Mouse (Mus musculus) erythroid progenitor cell, adult 5-6 weeks (primary cell): ENCODE measurements around the gene Sept1. TPM values are rescaled to one million over a fixed set of nuclear protein-coding genes. Genes with fewer than 3 reads are reported as not detected.
"Not testable (repeated sequence)": the region's sequence is repeated elsewhere in the genome, so short reads cannot be mapped to it uniquely, and the experiment has no call there.

Source experiments
- ATAC-seq: replicated peaks from 2 replicates; pipeline ENCODE4 v1.8.0; 2016; ENCODE audit warnings: moderate number of reproducible peaks, mild to moderate bottlenecking, moderate TSS enrichment, inconsistent platforms; ENCODE audit not compliant: poor library complexity, low FRiP score, severe bottlenecking
- total RNA-seq, 2 experiments: library from RNA; stranded (forward) in 1 of 2; stranded (reverse) in 1 of 2; fragments of 150-400 nt in 1 of 2; fragments of 186-747, 209-891 nt in 1 of 2; gene quantifications; 2 replicates each; pipeline versions ENCODE4 v1.2.3 to v1.2.4; 2015 to 2017; ENCODE audit warnings: low replicate concordance in 2 of 2

Sept1 gene
- total RNA-seq, 2 experiments from 2014 or later: 24.0 to 36.0 TPM

- no peak for ATAC-seq
Measured at GRCm38 (mm10) chr7:127255008-127255407, 22.1 kb upstream of the Sept1 start.

DNA sequence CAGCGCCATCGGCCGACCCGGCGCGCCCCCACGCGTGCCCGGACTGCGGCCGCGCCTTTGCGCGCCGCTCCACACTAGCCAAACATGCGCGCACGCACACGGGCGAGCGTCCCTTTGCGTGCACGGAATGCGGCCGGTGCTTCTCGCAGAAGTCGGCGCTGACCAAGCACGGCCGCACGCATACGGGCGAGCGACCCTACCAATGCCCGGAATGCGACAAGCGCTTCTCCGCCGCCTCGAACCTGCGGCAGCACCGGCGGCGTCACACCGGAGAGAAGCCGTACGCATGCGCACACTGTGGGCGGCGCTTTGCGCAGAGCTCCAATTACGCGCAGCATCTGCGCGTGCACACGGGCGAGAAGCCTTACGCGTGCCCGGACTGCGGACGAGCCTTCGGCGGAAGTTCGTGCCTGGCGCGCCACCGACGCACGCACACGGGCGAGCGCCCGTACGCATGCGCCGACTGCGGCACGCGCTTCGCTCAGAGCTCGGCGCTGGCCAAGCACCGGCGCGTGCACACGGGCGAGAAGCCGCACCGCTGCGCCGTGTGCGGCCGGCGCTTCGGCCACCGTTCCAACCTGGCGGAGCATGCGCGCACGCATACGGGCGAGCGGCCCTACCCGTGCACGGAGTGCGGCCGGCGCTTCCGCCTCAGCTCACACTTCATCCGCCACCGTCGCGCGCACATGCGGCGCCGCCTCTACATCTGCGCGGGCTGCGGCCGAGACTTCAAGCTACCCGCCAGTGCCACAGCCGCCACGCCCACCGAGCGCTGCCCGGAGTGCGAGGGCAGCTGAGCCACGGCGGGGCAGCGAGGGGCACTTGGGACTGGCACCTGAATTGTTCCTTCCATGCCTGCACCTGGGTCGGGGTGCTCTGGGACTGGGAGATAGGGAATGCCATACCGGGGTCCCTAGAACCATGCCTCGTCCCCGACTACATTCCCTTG, 21.2 kb upstream of the Sept1 start:
- peak; percentile 90 for ATAC-seq

- no peak for ATAC-seq
Measured at GRCm38 (mm10) chr7:127253341-127253740, 20.4 kb upstream of the Sept1 start.

DNA sequence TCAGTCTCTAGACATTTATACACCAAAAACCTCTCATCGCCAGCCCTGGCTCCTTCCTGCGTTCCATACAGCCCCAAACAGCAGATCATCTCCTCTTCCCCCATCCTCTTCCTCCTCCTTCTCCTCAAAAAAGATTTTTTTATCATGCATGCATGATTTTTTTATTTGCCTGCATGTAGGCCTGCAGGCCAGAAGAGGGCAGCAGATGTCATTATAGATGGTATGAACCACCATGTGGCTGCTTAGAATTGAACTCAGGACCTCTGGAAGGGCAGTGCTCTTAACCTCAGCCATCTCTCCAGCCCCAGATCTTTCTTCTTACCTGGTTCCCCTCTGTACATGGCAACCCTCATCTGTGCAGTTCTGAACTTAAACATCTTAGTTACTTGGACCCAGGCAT, 19.5 kb upstream of the Sept1 start:
- no peak for ATAC-seq

DNA sequence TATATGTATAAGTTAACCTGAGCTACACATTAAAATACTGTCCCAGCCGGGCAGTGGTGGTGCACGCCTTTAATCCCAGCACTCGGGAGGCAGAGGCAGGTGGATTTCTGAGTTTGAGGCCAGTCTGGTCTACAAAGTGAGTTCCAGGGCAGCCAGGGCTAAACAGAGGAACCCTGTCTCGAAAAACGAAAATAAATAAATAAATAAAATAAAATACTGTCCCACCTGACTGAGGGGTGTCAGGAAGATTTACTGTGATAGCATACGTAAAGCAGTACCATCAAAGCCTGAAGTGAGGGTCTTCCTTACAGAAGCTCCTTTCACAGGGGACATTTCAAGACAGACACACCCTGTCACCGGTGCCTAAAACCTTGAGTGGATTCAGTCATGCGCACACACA, 17.6 kb upstream of the Sept1 start:
- not testable (repeated sequence) for ATAC-seq

- ATAC-seq: no peak
Measured at GRCm38 (mm10) chr7:127244658-127245510, 12.0 kb upstream of the Sept1 start.

- peak; percentile 94 for ATAC-seq
Measured at GRCm38 (mm10) chr7:127243870-127244657, 11.1 kb upstream of the Sept1 start, which contains the start of gene Zfp771. Gene Zfp771 (plus strand): TSS chr7:127244274.

- ATAC-seq: 0 out of 2 replicates have a peak, but pooled peaks have one; percentile 3
Measured at GRCm38 (mm10) chr7:127243361-127243867, 10.5 kb upstream of the Sept1 start.

DNA sequence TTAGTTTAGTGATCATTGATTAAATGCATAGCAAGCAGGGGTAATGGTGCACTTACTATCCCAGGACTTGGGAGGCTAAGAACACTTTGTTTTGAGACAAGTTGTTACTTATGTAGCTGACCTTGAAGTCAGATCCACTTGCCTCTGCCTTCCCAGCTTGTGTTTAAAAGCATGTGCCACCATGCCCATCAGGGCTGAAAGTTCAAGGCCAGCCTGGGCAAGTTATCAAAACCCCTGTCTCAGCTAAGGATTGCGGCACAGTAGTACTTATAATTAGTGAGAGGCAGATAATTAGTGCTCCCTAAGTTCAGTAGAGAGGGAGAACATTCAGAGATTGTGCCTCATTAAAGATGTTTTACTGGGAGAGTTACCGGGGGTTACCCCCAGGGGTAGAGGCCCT, 1.8 kb upstream of the Sept1 start:
- ATAC-seq: no peak

- no peak for ATAC-seq
Measured at GRCm38 (mm10) chr7:127233765-127234164, 835 bp upstream of the Sept1 start.

DNA sequence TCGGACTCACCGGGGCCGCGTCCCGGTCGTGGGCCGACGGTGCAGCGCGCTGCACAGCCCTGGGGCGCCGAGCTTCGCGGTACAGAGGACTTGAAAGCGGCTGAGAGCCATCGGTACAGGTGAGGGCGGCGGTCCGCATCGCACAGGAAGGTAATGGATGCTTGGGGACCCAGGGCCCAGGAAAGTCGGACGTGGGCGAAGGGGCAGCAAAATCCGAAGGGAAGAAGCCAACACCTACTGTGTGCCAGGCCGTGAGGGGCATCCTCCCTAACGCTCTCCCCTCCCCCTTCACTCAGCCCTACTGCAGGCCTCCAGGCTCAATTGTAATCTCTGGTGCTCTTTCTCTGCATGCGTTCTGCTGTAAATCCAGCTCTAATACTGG, 429 bp upstream of the Sept1 start:
- ATAC-seq: peak; percentile 17

DNA sequence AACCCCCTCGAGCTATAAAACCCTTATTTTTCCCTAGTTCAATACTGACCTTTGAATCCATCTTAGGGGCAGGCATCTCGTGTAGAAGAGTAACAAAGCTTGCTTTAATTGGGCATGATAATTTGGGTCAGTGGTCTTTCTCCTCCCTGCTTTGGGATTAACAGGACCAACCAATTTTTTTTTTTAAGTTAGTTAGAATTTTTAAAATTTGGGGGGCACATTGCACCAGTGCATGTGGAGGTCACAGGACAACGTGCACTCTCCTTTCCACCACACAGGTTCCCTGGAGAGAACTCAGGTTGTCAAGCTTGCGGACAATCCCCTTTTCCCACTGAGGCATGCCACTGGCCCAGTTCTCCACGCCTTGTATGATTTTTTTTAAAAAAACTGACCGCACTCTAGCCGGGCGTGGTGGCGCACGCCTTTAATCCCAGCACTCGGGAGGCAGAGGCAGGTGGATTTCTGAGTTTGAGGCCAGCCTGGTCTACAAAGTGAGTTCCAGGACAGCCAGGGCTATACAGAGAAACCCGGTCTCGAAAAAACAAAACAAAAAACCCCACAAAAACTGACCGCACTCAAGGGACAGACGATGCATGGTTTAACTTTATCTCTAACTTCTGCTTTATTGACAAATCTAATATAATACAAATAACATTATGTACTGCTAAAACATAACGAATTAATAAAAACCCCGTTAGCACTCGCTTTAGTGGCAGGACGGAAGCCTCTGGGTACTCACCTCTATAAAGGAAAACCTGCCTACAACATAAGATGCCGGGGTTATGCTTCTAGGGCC, 906 bp downstream of the Sept1 start:
- ATAC-seq: no peak

DNA sequence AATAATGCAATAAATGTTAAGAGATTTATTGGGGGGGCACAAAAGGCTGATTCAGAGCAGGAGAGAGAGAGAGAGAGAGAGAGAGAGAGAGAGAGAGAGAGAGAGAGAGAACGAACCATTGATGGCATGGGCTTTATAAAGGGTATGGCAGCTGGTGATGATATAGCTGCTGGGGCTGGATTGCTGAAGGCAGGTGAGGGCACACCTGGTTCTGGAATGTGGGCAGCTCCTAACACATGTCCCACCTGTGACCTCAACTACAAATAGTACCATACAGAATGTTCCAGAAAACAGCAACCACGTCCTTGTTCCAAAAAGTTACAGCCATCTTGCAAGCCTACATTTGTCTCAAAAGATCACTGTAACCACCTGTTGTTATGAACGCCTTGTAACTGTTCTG, 1.6 kb downstream of the Sept1 start:
- ATAC-seq: no peak

GRCm38 (mm10) chr7:127228615-127229303, 4.2 kb downstream of the Sept1 start:
- ATAC-seq: peak; percentile 65

- ATAC-seq: peak; percentile 89
Measured at GRCm38 (mm10) chr7:127225147-127225995, 7.6 kb downstream of the Sept1 start.

GRCm38 (mm10) chr7:127224616-127225015, 8.3 kb downstream of the Sept1 start:
- ATAC-seq: no peak
